8 mouse cellular contexts compared by ENCODE assay signal in genomic region chr2:124369991-124370390, GRCm38 (mm10).
DNase-seq lines count a peak whose midpoint lies in the region; ATAC-seq and TF ChIP-seq lines count a peak whose summit lies in the region.

No protein-coding gene starts in this region.

- no peak for ATAC-seq in inflammation-experienced regulatory T-cells, adult 6 months

- WGBS in lung, adult 2 months = 45% methylated on average over 2 of the region's 2 CpGs

- TF ChIP-seq POLR2A in lung, adult 2 months (IDR thresholded peaks at IDR 0.05; ENCODE audit: borderline replicate concordance, extremely low read depth, low read depth, low read length) = no peak

- H3K4me1 ChIP-seq in lung, adult 2 months (ENCODE audit: control insufficient read depth, insufficient read depth, low read length) = peaks cover 3% of the 10 kb centered on the region; the same call in 1 of the 2 replicates

- peak; percentile 10 to 30 for DNase-seq in lung, adult 18-20 months
- DNase-seq in lung, adult 2 months = no peak
- DNase-seq in cerebellum, adult 18-20 months = peak; percentile 4 to 7
- DNase-seq in heart, adult 9 months (ENCODE audit: low spot score in 2 of 2) = peak; percentile 89 to 90
- peak; percentile 74 to 81 for DNase-seq in kidney, postnatal 25 days
- DNase-seq in testis, postnatal 14 days (ENCODE audit: low spot score) = peak; percentile 56
- DNase-seq in layer of hippocampus, adult 11-12 months (ENCODE audit: low spot score) = no peak

- TF ChIP-seq CTCF in lung, adult 2 months (IDR thresholded peaks at IDR 0.05; ENCODE audit: insufficient read depth, low read length) = no peak

- H3K4me3 ChIP-seq in lung, adult 2 months (replicated peaks; ENCODE audit: extremely low read depth, low read depth, low read length) = no peak overlapping the region

Comparison
In these comparisons a context has a peak if more than half of its experiments do, and no peak if none do; other contexts are left out.
1. DNase-seq: peak in lung, adult 18-20 months (2 of 2), cerebellum, adult 18-20 months (2 of 2), heart, adult 9 months (2 of 2), kidney, postnatal 25 days (2 of 2) and testis, postnatal 14 days (single experiment); none in lung, adult 2 months (single experiment) and layer of hippocampus, adult 11-12 months (single experiment).